ENCODE assay signal across 9 mouse cellular contexts in genomic region chr5:33297164-33297563, GRCm38 (mm10). TPM values are rescaled to one million over a fixed set of nuclear protein-coding genes. Genes with fewer than 3 reads are reported as not detected.
DNase-seq lines count a peak whose midpoint lies in the region; ATAC-seq and TF ChIP-seq lines count a peak whose summit lies in the region.
"Had no signal": no experiment of that assay in that cellular context is flagged by ENCODE, and none has a peak within 500 bp of the region (broad histone marks: within the 10 kb centered on the region; RNA-seq: fewer than 3 reads in every experiment).

No protein-coding gene starts in this region.

- WGBS in heart, adult 2 months: 71% methylated on average over 6 of the region's 6 CpGs
- 66% methylated on average over 6 of the region's 6 CpGs for WGBS in heart, embryonic 10.5 days
- WGBS in liver, embryonic 14.5 days (ENCODE audit: insufficient replicate concordance): 55% methylated on average over 6 of the region's 6 CpGs

- H3K27ac ChIP-seq in heart, adult 2 months: no peak overlapping the region
- no peak overlapping the region for H3K27ac ChIP-seq in heart, embryonic 10.5 days
- no peak overlapping the region for H3K27ac ChIP-seq in liver, embryonic 14.5 days
- H3K27ac ChIP-seq: limb, embryonic 15.5 days; neural tube, embryonic 12.5 days had no signal

- H3K9ac ChIP-seq in heart, adult 2 months (ENCODE audit: low read depth, low read length): no peak overlapping the region
- no peak overlapping the region for H3K9ac ChIP-seq in liver, embryonic 14.5 days (replicated peaks)
- H3K9ac ChIP-seq: limb, embryonic 15.5 days; neural tube, embryonic 12.5 days had no signal

- peak in 1 of 2 experiments; percentile 12 for DNase-seq in heart, adult 2 months
- DNase-seq in heart, embryonic 10.5 days (ENCODE audit: low spot score): no peak
- peak; percentile 45 to 48 for DNase-seq in B cell, adult 2 months
- DNase-seq in MEL-GATA-1-ER (ENCODE audit: extremely low read depth, low read depth): peak; percentile 36
- DNase-seq in liver, embryonic 14.5 days (ENCODE audit: low read depth in 3 of 3, low spot score in 3 of 3): no peak
- no peak for DNase-seq in right cerebral cortex, postnatal 36 days (ENCODE audit: low spot score in 2 of 2)

- no peaks in the 10 kb centered on the region for H3K9me3 ChIP-seq in heart, embryonic 10.5 days
- no peaks in the 10 kb centered on the region for H3K9me3 ChIP-seq in liver, embryonic 14.5 days (ENCODE audit: control insufficient read depth, low read length)
- H3K9me3 ChIP-seq: limb, embryonic 15.5 days; neural tube, embryonic 12.5 days had no signal

- H3K4me3 ChIP-seq in heart, adult 2 months: no peak overlapping the region
- H3K4me3 ChIP-seq in heart, embryonic 10.5 days: no peak overlapping the region
- no peak overlapping the region for H3K4me3 ChIP-seq in liver, embryonic 14.5 days (ENCODE audit: insufficient read depth in 1 of 2, low read depth in 2 of 2, low read length in 2 of 2)
- H3K4me3 ChIP-seq: limb, embryonic 15.5 days; neural tube, embryonic 12.5 days had no signal

- no peak for ATAC-seq in liver, embryonic 14.5 days (ENCODE audit: insufficient read depth)
- ATAC-seq in activated CD4-positive, CD25-positive, alpha-beta regulatory T cell, adult 4 months: no peak

- no peak overlapping the region for H3K4me2 ChIP-seq in liver, embryonic 14.5 days (ENCODE audit: low read depth)
- H3K4me2 ChIP-seq: limb, embryonic 15.5 days; neural tube, embryonic 12.5 days had no signal

- H3K4me1 ChIP-seq in heart, adult 2 months (ENCODE audit: control insufficient read depth, insufficient read depth, low read length): no peaks in the 10 kb centered on the region
- no peaks in the 10 kb centered on the region for H3K4me1 ChIP-seq in heart, embryonic 10.5 days
- H3K4me1 ChIP-seq in liver, embryonic 14.5 days (replicated peaks; ENCODE audit: control insufficient read depth in 2 of 2, insufficient read depth in 2 of 2, low read length in 1 of 2): no peaks in the 10 kb centered on the region
- H3K4me1 ChIP-seq: limb, embryonic 15.5 days; neural tube, embryonic 12.5 days had no signal

- H3K79me2 ChIP-seq in heart, adult 2 months (replicated peaks; ENCODE audit: control insufficient read depth, insufficient read depth, low read length): no peaks in the 10 kb centered on the region

- H3K27me3 ChIP-seq in heart, adult 2 months (ENCODE audit: control insufficient read depth, insufficient read depth, low read length): no peaks in the 10 kb centered on the region
- no peaks in the 10 kb centered on the region for H3K27me3 ChIP-seq in heart, embryonic 10.5 days (ENCODE audit: insufficient read depth, poor library complexity, severe bottlenecking)
- no peaks in the 10 kb centered on the region for H3K27me3 ChIP-seq in liver, embryonic 14.5 days (ENCODE audit: control insufficient read depth, insufficient read depth, low read length)
- H3K27me3 ChIP-seq: limb, embryonic 15.5 days; neural tube, embryonic 12.5 days had no signal

- TF ChIP-seq CTCF in heart, adult 2 months (IDR thresholded peaks at IDR 0.05): peak; percentile 72
- TF ChIP-seq CTCF in liver, embryonic 14.5 days (IDR thresholded peaks at IDR 0.05; ENCODE audit: low read depth): peak; percentile 71

- TF ChIP-seq EP300 in heart, adult 2 months (IDR thresholded peaks at IDR 0.05; ENCODE audit: insufficient read depth, low read depth, low read length): no peak
- no peak for TF ChIP-seq EP300 in liver, embryonic 14.5 days (IDR thresholded peaks at IDR 0.05; ENCODE audit: low read depth)

- no peak for TF ChIP-seq POLR2A in heart, adult 2 months (IDR thresholded peaks at IDR 0.05; ENCODE audit: insufficient read depth, low read depth, low read length)

- no peaks in the 10 kb centered on the region for H3K36me3 ChIP-seq in heart, adult 2 months (ENCODE audit: control insufficient read depth, insufficient read depth, low read length)
- no peaks in the 10 kb centered on the region for H3K36me3 ChIP-seq in heart, embryonic 10.5 days
- H3K36me3 ChIP-seq in liver, embryonic 14.5 days (replicated peaks; ENCODE audit: control insufficient read depth, insufficient read depth, low read depth): no peaks in the 10 kb centered on the region
- H3K36me3 ChIP-seq: limb, embryonic 15.5 days; neural tube, embryonic 12.5 days had no signal

- intact Hi-C loops in heart, adult 2 months (cut with DNase I): loop anchor here (1.0 to 10.0 kb wide), 2 partner anchors 94 to 252 kb away; no protein-coding TSS in a partner anchor

RNA-seq across cellular contexts. Expression of gene Ctbp1, which starts 22.4 kb away (rescaled TPM):
- total RNA-seq in heart, adult 2 months (2021): 100 to 1,000 TPM; 213 to 227 TPM
- 175 and 178 TPM in 2 replicates for polyA plus RNA-seq in heart, adult 2 months (2012; rRNA removed)
- 280 and 331 TPM in 2 replicates for polyA plus RNA-seq in heart, embryonic 10.5 days (2016; fragmentation: Nextera tagmentation; extraction: Ambion mirVana)
- 85.0 and 107 TPM in 2 replicates for polyA plus RNA-seq in liver, embryonic 14.5 days (2012; rRNA removed)
- 165 and 191 TPM in 2 replicates for polyA plus RNA-seq in liver, embryonic 14.5 days (2014; fragmentation: Nextera tagmentation; extraction: Ambion mirVana)
- polyA plus RNA-seq in activated CD4-positive, CD25-positive, alpha-beta regulatory T cell, adult 4 months (2017; shearing (Covaris generic)): 10 to 100 TPM; 21.3 to 27.1 TPM

RNA-seq across cellular contexts. Expression of gene Maea, which starts 38.1 kb away (rescaled TPM):
- total RNA-seq in heart, adult 2 months (2021): 10 to 100 TPM; 79.2 to 81.7 TPM
- 86.7 and 111 TPM in 2 replicates for polyA plus RNA-seq in heart, adult 2 months (2012; rRNA removed)
- 140 and 156 TPM in 2 replicates for polyA plus RNA-seq in heart, embryonic 10.5 days (2016; fragmentation: Nextera tagmentation; extraction: Ambion mirVana)
- 47.2 and 54.4 TPM in 2 replicates for polyA plus RNA-seq in liver, embryonic 14.5 days (2012; rRNA removed)
- polyA plus RNA-seq in liver, embryonic 14.5 days (2014; fragmentation: Nextera tagmentation; extraction: Ambion mirVana): 40.0 and 46.1 TPM in 2 replicates
- polyA plus RNA-seq in activated CD4-positive, CD25-positive, alpha-beta regulatory T cell, adult 4 months (2017; shearing (Covaris generic)): 10 to 100 TPM; 68.7 to 87.8 TPM

Comparison
In these comparisons a context has a peak if more than half of its experiments do, and no peak if none do; other contexts are left out.
1. DNase-seq: peak in B cell, adult 2 months (2 of 2) and MEL-GATA-1-ER (single experiment); none in heart, embryonic 10.5 days (single experiment), liver, embryonic 14.5 days (0 of 3) and right cerebral cortex, postnatal 36 days (0 of 2).